Mouse (Mus musculus) left cerebral cortex, adult 2 months (tissue): ENCODE measurements around the gene Ank2. TPM values are rescaled to one million over a fixed set of nuclear protein-coding genes. Genes with fewer than 3 reads are reported as not detected.

Source experiments
- DNase-seq, 2 experiments: peaks; one replicate each; pipeline ENCODE4 v3.0.0; 2021 to 2022; ENCODE audit warnings: low spot score in 2 of 2, mixed read lengths in 1 of 2; ENCODE audit errors: extremely low spot score in 1 of 2
- H3K27ac ChIP-seq: fragments of 200-600 bp; 2 replicates; pipeline ENCODE4 v1.8.1; 2022
- H3K4me3 ChIP-seq: fragments of 200-600 bp; 2 replicates; pipeline ENCODE4 v1.8.1; 2022
- CTCF ChIP-seq: fragments of 200-600 bp; IDR thresholded peaks from 2 replicates; pipeline ENCODE4 v1.8.1; 2022; ENCODE audit warnings: antibody characterized with exemption, mild to moderate bottlenecking, moderate library complexity
- intact Hi-C: fragments of 180-260 bp; cut with DNase I; formaldehyde crosslinking; loops from one replicate; pipeline ENCODE4 v1.15.1; 2025
- total RNA-seq, 2 experiments: library from RNA; stranded (reverse); gene quantifications; 2 replicates each; pipeline ENCODE4 v1.2.3; 2021

The Ank2 gene
- total RNA-seq, 2 experiments from 2014 or later, result 905 to 916 TPM

DNA sequence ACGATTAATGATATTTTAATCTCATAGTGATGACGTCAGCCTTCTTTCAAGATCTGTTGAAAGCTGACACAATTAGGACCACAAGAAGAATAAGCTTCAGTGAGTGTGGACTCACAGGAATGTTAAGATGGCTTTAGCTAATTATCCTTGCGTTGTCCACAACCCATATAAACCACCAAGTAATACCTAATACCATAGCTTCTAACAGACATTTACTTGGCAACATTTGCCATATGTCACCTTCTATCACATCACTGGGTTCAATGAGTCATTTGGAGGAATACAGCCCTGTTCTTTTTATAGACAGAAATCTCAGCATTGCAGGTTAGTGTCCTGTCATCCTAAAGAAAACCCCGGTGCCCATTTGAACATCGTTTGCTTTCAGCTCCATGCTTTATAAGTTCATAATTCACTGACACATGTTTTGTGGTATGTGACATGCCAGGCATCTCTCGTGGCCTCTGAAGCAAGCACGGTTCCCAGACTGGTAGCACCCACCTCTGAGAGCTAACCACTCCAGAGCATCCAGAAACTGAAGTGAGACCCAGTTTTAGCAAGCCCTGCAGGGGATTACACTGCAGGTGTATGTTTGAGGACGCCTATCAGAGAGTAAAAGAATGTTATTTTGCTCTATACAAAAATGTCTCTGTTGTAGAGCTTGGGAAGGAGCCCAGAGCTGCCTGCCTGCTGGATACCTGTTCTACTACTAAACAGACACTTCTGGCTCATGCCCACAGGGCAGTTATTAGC lies 423.4 kb downstream of the Ank2 start:
- no peak overlapping the region for H3K4me3 ChIP-seq
- no peak for DNase-seq
- intact Hi-C loops, result loop anchor here (1.0 kb wide), 1 partner anchor 40 kb away; no protein-coding TSS in a partner anchor
- H3K27ac ChIP-seq, result peak overlapping the region; percentile 58; the same call in 1 of the 2 replicates
- TF ChIP-seq CTCF, result no peak

DNA sequence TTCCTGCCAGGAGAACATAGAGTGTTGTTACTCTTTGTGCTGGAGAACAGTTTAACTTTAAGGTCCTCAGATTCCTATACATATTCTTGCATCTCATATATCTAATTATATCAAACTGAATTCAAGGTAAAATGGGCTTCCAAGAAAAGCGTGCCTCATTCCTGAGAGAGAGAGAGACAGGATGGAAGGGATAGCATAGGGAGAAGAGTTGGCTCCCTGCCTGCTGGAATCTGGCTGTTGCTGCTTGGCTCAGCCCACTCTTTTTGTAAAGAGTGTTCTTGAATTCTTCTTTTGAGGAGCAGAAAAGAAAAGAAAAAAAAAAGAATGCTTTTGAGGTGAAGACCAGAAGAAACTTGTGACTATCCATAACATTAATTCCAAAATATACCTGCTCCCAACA lies 427.7 kb downstream of the Ank2 start:
- H3K4me3 ChIP-seq, result no peak overlapping the region
- intact Hi-C loops, result no loop called here
- DNase-seq, result peak; percentile 58 to 70
- no peak for TF ChIP-seq CTCF
- peak overlapping the region; percentile 67 for H3K27ac ChIP-seq

DNA sequence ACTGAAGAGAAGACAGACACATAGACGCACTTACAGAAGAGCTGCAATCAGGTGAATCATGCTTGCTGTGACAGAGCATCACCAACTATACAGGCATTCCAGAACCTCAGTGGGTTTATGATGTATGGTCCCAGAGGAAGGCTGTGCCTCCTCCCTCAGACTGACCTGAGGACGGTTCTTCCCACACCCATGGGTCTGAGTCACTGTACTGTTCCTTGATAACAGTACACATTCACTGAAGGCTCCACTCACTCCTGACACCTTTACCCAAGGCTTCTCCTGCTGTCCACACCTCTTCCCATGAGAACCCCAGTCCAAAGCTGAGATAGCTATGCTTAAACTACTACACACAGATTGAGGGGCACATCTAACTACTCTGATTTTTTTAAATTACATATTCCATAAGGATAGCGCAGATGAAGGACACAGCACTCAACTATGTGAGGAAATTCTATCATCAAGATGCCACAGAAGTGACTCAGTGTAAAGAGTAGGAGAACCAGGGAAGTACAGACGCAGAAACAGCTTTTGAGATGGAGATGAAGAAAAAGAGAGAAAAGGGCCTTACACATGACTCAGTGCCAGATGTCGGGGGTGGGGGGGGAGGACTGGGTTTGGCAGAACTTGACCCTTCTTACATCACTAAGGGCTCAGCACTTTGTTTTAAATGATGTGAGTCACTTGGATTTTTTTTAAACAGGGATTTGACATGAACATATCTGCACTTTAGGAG lies 435.3 kb downstream of the Ank2 start:
- no peak for TF ChIP-seq CTCF
- Histone ChIP-seq H3K27ac (peak overlapping the region; percentile 80), H3K4me3 (no peak overlapping the region)
- peak in 1 of 2 experiments; percentile 31 for DNase-seq
- intact Hi-C loops, result no loop called here

DNA sequence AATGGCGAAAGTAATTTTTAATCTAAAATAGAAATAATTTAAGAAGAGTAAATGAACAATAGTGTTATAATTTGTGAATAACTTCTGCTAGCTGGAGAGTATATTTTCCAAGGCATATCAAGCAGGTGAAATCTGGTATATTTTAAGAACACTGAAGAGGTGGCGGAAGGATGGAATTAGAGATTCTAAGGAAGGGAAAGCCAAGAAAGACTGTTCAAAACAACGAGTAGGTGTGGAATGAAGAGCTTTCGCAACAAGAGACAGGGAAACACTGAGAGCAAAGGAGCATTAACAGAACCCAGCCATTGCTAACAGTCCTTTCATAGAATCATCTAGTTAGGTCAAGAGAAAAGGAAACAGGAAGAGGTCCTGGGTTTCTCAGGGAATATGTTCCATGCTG lies 439.5 kb downstream of the Ank2 start:
- DNase-seq, result no peak
- Histone ChIP-seq H3K4me3 (no peak overlapping the region), H3K27ac (peak overlapping the region; percentile 72; the same call in 1 of the 2 replicates)
- no peak for TF ChIP-seq CTCF
- intact Hi-C loops, result no loop called here

DNA sequence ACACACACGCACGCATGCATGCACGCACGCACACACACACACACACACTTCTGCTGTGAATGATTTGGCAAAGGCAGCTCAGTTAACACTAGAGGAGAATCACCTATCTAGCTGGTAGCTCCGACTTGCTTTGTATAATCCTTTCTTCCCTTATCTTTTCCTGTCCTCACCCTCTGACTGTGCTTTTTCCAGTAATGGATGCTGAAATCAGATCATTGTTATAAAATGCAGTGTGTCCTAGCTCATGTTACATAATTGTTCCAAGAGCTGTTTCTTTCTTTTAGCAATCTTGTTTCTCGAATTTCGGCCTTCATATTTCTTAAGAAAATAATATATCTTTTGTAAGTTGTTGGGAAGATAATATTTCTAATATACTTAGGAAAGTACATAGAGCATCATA lies 457.9 kb downstream of the Ank2 start:
- no peak for DNase-seq
- no peak for TF ChIP-seq CTCF
- intact Hi-C loops, result no loop called here
- Histone ChIP-seq H3K4me3 (no peak overlapping the region), H3K27ac (peak overlapping the region; percentile 40; the same call in 1 of the 2 replicates)

DNA sequence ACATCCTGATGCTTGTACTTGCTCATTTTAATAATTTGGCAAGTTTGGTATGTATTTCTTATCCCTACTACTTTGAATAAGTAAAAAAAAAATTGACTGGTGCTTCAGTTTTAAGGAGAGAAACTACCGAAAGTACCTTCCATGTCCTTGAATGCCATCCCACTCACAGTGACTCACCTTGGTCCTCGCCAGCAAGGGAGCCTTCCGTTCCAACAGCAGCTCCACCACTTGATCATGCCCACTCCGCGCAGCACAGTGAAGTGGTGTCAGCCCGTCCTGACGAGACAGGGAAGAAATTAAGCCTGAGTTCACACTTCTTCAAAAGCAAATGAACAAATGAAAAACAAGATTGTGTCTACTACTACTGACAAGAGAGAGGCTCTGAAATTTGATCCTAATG lies 460.6 kb downstream of the Ank2 start:
- H3K27ac ChIP-seq, result peak overlapping the region; percentile 17; the same call in 1 of the 2 replicates
- no peak overlapping the region for H3K4me3 ChIP-seq
- DNase-seq, result peak; percentile 55 to 60
- intact Hi-C loops, result loop anchor here (5.0 kb wide), 1 partner anchor 124 kb away; no protein-coding TSS in a partner anchor
- no peak for TF ChIP-seq CTCF

DNA sequence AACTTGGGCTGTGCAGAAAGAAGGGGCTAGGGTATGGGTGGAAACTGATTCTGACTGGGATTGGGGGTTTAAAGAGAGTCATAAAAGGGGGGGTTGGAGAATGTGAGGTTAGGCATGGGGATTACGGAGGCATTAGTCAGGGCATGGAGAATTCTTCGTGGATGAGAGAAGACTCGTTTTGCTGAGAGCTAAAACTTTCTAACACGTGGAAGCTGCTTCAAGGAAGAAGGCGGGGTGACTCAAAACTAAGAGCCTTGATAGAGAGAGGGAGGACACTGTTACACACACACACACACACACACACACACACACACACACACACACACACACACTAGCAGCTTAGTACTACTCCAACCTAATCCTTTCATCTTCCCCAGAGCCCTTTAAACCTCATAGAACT lies 463.0 kb downstream of the Ank2 start:
- no peak overlapping the region for H3K4me3 ChIP-seq
- no peak for TF ChIP-seq CTCF
- DNase-seq, result no peak
- intact Hi-C loops, result loop anchor here (5.0 kb wide), 1 partner anchor 126 kb away; no protein-coding TSS in a partner anchor
- H3K27ac ChIP-seq, result peak overlapping the region; percentile 76

DNA sequence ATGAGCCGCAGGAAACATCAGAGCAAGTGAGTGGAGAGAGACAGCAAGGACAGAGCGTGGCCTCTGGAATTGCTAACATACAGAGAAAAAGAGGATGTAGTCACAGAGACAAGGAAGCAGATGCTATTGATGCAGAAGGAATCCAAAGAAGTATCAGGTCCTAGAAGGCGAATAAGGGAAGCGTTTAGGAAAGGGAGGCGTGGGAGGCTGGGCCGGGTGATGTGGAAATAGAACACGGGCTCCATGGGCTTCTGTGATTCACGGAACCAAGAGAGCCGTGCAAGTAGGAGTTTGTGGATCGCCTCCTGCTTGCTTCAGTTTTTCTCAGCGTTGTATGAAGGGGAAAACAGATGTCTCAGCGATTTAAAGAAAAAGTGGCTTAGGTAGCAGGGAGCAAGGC lies 463.6 kb downstream of the Ank2 start:
- peak; percentile 55 to 64 for DNase-seq
- H3K4me3 ChIP-seq, result no peak overlapping the region
- H3K27ac ChIP-seq, result peak overlapping the region; percentile 83
- TF ChIP-seq CTCF, result no peak
- intact Hi-C loops, result loop anchor here (1.0 to 5.0 kb wide), 2 partner anchors 40 to 127 kb away; no protein-coding TSS in a partner anchor

DNA sequence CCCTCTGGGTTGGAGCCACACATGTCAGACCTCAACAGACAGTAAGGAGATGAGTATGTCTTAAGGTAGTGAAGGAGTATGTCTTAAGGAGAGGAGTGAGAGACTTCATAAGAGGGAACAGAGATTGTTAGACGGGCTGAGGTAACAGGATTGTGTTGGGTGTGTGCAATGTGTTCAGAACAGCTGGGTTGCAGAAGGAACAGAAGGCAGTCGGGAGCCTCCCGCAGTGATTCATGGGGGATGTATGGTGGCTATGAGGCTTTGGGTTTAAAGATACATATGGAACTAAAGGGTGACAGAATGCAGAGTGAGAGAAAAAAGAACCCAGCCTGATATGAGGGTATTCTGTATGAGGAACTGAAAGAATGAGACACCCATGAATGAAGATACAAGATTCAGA lies 464.2 kb downstream of the Ank2 start:
- TF ChIP-seq CTCF, result no peak
- Histone ChIP-seq H3K4me3 (no peak overlapping the region), H3K27ac (peak overlapping the region; percentile 83)
- DNase-seq, result no peak
- intact Hi-C loops, result loop anchor here (1.0 to 5.0 kb wide), 2 partner anchors 40 to 127 kb away; no protein-coding TSS in a partner anchor

DNA sequence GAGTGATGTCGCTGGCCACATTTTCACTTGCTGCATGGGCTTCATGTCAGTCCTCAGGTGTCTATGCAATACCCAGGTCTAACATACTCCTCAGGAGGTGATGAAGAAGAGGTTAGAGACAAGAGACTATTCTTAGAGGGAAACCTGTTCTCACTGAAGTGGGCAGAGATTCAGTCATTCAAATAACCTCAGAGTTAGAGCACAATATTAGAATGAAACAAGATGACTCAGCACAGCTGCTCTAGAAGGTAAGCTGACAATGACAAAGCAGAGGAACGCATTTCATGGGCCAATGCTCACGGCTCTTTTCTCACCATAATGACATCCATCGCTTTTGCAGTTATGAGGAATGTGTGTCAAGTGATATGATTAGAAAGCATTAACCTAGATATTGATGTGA lies 475.2 kb downstream of the Ank2 start:
- TF ChIP-seq CTCF, result no peak
- Histone ChIP-seq H3K4me3 (no peak overlapping the region), H3K27ac (no peak overlapping the region)
- no peak for DNase-seq
- intact Hi-C loops, result no loop called here

DNA sequence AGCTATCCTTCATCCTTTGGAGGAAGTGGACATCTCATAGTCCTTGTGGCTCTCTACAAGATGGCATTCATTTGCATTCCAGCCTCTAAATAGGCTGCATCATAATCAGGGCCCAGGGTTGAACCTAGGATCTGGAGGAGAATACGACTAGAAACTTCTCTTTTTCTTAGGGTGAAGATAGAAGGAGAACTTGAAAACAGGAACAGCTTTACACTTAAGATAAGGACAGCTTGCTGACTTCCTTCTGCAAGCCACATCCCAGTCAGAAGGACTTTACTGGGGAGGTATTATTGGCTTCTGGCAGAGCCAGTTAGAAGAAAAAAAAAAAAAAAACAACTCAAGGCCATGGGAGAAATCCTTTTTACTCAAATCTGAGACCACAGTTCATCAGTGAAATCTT lies 479.0 kb downstream of the Ank2 start:
- H3K4me3 ChIP-seq, result no peak overlapping the region
- no peak for DNase-seq
- TF ChIP-seq CTCF, result no peak
- intact Hi-C loops, result no loop called here
- peak overlapping the region; percentile 29 for H3K27ac ChIP-seq

DNA sequence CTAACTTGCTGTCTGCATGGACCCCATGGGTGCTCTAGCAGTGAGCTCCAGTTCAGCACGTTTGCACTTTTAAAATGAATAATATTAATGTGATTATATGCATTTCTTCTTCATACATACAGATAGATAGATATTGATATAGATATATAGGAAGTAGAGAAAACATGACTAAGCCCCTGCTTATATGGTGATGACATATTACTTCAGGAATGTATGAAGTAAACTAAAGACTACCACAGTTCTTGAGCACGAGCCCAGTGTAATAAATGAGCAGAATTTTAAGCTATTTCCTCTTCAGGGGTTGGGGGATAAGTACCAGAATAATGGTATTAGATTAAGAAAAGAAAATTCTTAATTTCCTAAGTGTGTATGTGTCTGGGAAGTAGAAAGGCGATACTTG lies 479.4 kb downstream of the Ank2 start:
- no peak for TF ChIP-seq CTCF
- no peak for DNase-seq
- Histone ChIP-seq H3K4me3 (no peak overlapping the region), H3K27ac (peak overlapping the region; percentile 29)
- intact Hi-C loops, result no loop called here
